Mouse (Mus musculus) ES-E14 (cell line): Measurements from ENCODE around the gene Vav3. TPM values are rescaled to one million over a fixed set of nuclear protein-coding genes. Genes with fewer than 3 reads are reported as not detected.

Experiments
- DNase-seq: peaks from one replicate; pipeline ENCODE4 v3.0.0-alpha.2; 2013; ENCODE audit warnings: low read depth, low spot score
- H3K27ac ChIP-seq: 2 replicates; pipeline ENCODE4 v1.5.1; 2012; ENCODE audit warnings: low read depth, mild to moderate bottlenecking, low read length, moderate library complexity, mixed read lengths; ENCODE audit not compliant: poor library complexity, insufficient read depth, severe bottlenecking
- H3K36me3 ChIP-seq: 2 replicates; pipeline ENCODE4 v1.6.1; 2012; ENCODE audit warnings: mild to moderate bottlenecking, low read length, moderate library complexity, mixed read lengths; ENCODE audit not compliant: control insufficient read depth, poor library complexity, insufficient read depth, severe bottlenecking
- H3K4me1 ChIP-seq, 2 experiments: fragments of 150-350 bp in 1 of 2; sonication (generic) in 1 of 2; 2 replicates each; pipeline ENCODE4 v1.6.1; 2012; ENCODE audit warnings: low read length in 2 of 2, mild to moderate bottlenecking in 1 of 2, mixed read lengths in 1 of 2; ENCODE audit not compliant: control insufficient read depth in 2 of 2, insufficient read depth in 2 of 2, poor library complexity in 1 of 2
- H3K4me3 ChIP-seq, 2 experiments: fragments of 150-350 bp in 1 of 2; sonication (generic) in 1 of 2; 2 replicates each; pipeline ENCODE4 v1.5.1; 2012; ENCODE audit warnings: low read length in 2 of 2, low read depth in 1 of 2, mild to moderate bottlenecking in 1 of 2, mixed read lengths in 1 of 2; ENCODE audit not compliant: insufficient read depth in 1 of 2, poor library complexity in 1 of 2, severe bottlenecking in 1 of 2
- H3K9ac ChIP-seq: 2 replicates; pipeline ENCODE4 v1.6.1; 2012; ENCODE audit warnings: low read depth, mild to moderate bottlenecking, low read length, mixed read lengths; ENCODE audit not compliant: poor library complexity, insufficient read depth, severe bottlenecking
- H3K9me3 ChIP-seq: fragments of 150-350 bp; sonication (generic); 2 replicates; pipeline ENCODE4 v1.6.1; 2012; ENCODE audit warnings: low read depth, mild to moderate bottlenecking, low read length; ENCODE audit not compliant: control insufficient read depth, insufficient read depth
- CHD2 ChIP-seq: IDR thresholded peaks from 2 replicates; pipeline ENCODE4 v1.6.1; 2014; ENCODE audit warnings: mild to moderate bottlenecking, low read depth, low read length, inconsistent platforms
- HCFC1 ChIP-seq: IDR thresholded peaks from 2 replicates; pipeline ENCODE4 v1.6.1; 2012; ENCODE audit warnings: low read length, inconsistent platforms, borderline replicate concordance; ENCODE audit not compliant: insufficient read depth
- MAFK ChIP-seq: IDR thresholded peaks from 2 replicates; pipeline ENCODE4 v1.6.1; 2014; ENCODE audit warnings: mild to moderate bottlenecking, low read depth, low read length, inconsistent platforms; ENCODE audit not compliant: insufficient read depth
- ZC3H11A ChIP-seq: IDR thresholded peaks from 2 replicates; pipeline ENCODE4 v1.6.1; 2012; ENCODE audit warnings: low read depth, mild to moderate bottlenecking, inconsistent platforms, low read length, borderline replicate concordance
- ZNF384 ChIP-seq: IDR thresholded peaks from 2 replicates; pipeline ENCODE4 v1.6.1; 2012; ENCODE audit warnings: low read depth, low read length, inconsistent platforms
- in situ Hi-C, 2 experiments: fragments of 600-800 bp; cut with MboI; formaldehyde crosslinking; loops; one replicate each; pipeline ENCODE4 v1.15.1; 2025; ENCODE audit warnings: low sequenced_read_pairs in 2 of 2, inconsistent platforms in 1 of 2; ENCODE audit not compliant: unreplicated experiment in 2 of 2
- total RNA-seq: library from RNA; depleted of rRNA; stranded (reverse); fragments of 300-350 nt; gene quantifications from 2 replicates; pipeline ENCODE4 v1.2.3, GENCODE M21; 2012; rRNA removed

Gene Vav3
- total RNA-seq, 1 experiment: 1.6 TPM

DNA sequence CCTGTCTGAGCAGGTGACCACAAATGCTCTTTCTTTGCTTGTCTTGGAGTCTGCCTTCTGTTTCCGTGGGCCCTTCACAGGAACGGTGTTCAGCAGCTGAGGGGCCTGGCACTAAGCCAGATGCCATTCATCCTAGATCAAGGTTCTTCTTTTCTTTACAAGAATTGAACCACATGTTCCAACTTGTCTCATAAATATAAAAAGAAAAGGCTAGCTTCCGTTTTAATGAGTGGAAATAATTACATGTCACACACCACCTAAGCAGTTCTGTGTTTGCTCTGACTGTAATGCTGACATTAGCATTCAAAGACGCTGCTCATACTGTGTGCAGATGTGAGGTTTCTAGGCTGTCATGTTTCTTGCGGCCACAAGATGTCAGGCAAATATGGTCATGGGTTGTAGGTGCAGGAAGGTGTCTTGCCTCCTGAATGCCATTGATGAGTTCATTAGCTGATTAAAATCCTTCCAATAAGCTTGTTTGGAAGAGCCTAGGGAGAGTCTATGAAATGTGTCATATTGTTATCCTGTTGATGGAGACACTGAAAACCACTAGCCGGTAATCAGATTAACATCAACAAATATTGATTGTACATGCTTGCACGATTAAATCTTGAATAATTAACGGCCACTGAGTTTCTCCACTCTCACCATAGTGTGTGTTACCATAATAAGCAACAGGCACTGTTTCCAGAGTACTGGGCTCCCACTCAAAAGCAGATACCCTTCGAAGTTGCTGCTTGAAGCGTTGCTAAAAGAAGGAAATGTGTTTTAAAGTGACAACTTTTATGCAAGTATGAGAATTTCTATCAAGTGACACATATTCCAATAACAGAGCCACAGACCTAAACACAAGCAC, 392.1 kb downstream of the Vav3 start:
- TF ChIP-seq ZNF384 (no peak), ZC3H11A (no peak), MAFK (no peak), HCFC1 (no peak), CHD2 (no peak)
- H3K4me3 ChIP-seq: no peak overlapping the region
- no peaks in the 10 kb centered on the region for H3K4me1 ChIP-seq
- no peaks in the 10 kb centered on the region for H3K9me3 ChIP-seq
- H3K27ac ChIP-seq: no peak overlapping the region
- no peak overlapping the region for H3K9ac ChIP-seq
- in situ Hi-C loops: no loop called here
- no peaks in the 10 kb centered on the region for H3K36me3 ChIP-seq
- no peak for DNase-seq

Other genes with a start within 250 kb of the Vav3 start
- gene Slc25a24, start 217.5 kb upstream of the Vav3 start, total RNA-seq: 6.9 and 19.0 TPM in 2 replicates